Mouse (Mus musculus) urinary bladder, postnatal 4 days (tissue): ENCODE measurements at regions not wholly inside any gene's neighbourhood (a gene's known extent, or its start where the extent isn't known, plus 50 kb on each side); places are given as distances from the start of the nearest gene placed in this dataset.

ENCODE experiments used
- DNase-seq, 2 experiments: peaks; one replicate each; pipeline ENCODE4 v3.0.0; 2021 to 2022; ENCODE audit warnings: low spot score in 2 of 2

GRCm38 (mm10) chr7:69578958-69579810 lies 787.4 kb downstream of the Nr2f2 start:
- no peak for DNase-seq

- no peak for DNase-seq
These were observed 788.8 kb downstream of the Nr2f2 start for GRCm38 (mm10) chr7:69577754-69578153.

GRCm38 (mm10) chr7:69576596-69576995 lies 789.9 kb downstream of the Nr2f2 start:
- DNase-seq = no peak

GRCm38 (mm10) chr7:69573730-69574129 lies 792.8 kb downstream of the Nr2f2 start:
- DNase-seq = no peak

- no peak for DNase-seq
These were observed 793.7 kb downstream of the Nr2f2 start for GRCm38 (mm10) chr7:69572626-69573394.

- DNase-seq = no peak
These were observed 799.6 kb downstream of the Nr2f2 start for GRCm38 (mm10) chr7:69566949-69567348.

GRCm38 (mm10) chr7:69564432-69564831 lies 802.1 kb downstream of the Nr2f2 start:
- DNase-seq = no peak

GRCm38 (mm10) chr7:69554776-69555175 lies 805.7 kb upstream of the Arrdc4 start:
- no peak for DNase-seq

GRCm38 (mm10) chr7:69553981-69554380 lies 804.9 kb upstream of the Arrdc4 start:
- DNase-seq = no peak

GRCm38 (mm10) chr7:69536072-69536471 lies 787.0 kb upstream of the Arrdc4 start:
- DNase-seq = no peak

- DNase-seq = no peak
These were observed 764.9 kb upstream of the Arrdc4 start for GRCm38 (mm10) chr7:69513966-69514365.

GRCm38 (mm10) chr7:69510389-69510788 lies 761.3 kb upstream of the Arrdc4 start:
- no peak for DNase-seq

GRCm38 (mm10) chr7:69493062-69493930 lies 744.3 kb upstream of the Arrdc4 start:
- DNase-seq = no peak

- DNase-seq = peak; percentile 64 to 80
These were observed 741.8 kb upstream of the Arrdc4 start for GRCm38 (mm10) chr7:69490566-69491466.

- no peak for DNase-seq
These were observed 739.6 kb upstream of the Arrdc4 start for GRCm38 (mm10) chr7:69488630-69489029.

GRCm38 (mm10) chr7:69487111-69487510 lies 738.1 kb upstream of the Arrdc4 start:
- no peak for DNase-seq

- no peak for DNase-seq
These were observed 735.5 kb upstream of the Arrdc4 start for GRCm38 (mm10) chr7:69484552-69484951.
